In the genomic region with DNA sequence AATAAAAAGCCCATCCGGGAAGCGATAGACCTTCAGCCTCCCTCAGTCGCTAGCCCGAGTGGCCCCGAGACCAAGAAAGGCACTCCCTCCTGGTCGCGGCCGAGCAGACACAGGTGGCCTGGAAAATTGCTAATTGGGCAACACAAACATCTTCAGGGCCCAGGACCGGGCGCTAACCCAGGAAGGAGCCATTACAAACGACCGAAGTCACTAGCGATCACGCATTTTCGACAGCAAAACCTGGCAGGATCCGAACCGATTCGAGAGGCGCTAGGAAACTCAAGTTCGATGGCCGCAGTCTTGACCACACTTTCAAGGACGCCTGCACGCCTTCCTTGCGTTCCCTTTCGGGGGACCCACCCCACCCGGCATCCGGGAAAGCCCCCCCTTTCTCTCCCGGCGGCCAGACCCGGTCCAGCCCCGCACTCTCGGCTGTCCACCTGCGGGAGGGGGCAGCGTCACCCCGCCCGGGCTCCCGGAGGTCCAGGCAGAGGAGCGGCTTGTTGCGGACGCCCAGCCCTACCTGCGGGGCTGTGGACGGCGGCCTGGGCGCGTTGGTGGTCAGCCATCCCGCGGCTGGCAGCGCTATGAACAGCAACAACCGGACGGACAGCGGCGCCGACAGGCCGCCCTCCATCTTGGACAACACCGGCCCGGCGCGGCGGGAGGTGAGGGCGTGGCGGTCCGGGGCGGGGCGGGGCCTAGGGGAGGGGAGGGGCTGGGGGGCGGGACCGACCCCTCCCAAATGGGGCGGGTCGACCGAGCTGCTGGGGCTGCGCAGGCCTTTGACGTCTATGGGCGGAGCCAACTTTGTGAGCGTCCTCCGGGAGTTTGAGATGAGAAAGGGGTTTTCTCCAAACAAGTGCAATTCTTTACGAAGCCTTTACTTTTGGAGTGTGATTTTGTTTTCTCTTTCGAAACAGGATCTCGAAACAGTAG, we compare ENCODE assay signal across 8 mouse cellular contexts. TPM values are rescaled to one million over a fixed set of nuclear protein-coding genes. Genes with fewer than 3 reads are reported as not detected.
DNase-seq lines count a peak whose midpoint lies in the region; ATAC-seq and TF ChIP-seq lines count a peak whose summit lies in the region.

No protein-coding gene starts in this region.

- under 1% methylated on average over 62 of the region's 77 CpGs for WGBS in hindbrain, embryonic 12.5 days
- WGBS in lung, postnatal 0 days, result 0% methylated on average over 59 of the region's 77 CpGs

- H3K36me3 ChIP-seq in hindbrain, embryonic 12.5 days, result peaks cover 4% of the 10 kb centered on the region
- H3K36me3 ChIP-seq in lung, postnatal 0 days (ENCODE audit: insufficient read depth, low read length), result 0 out of 2 replicates have a peak, but pooled peaks cover 15% of the 10 kb centered on the region

- H3K27me3 ChIP-seq in hindbrain, embryonic 12.5 days, result no peaks in the 10 kb centered on the region
- H3K27me3 ChIP-seq in lung, postnatal 0 days (replicated peaks; ENCODE audit: insufficient read depth, low read length), result no peaks in the 10 kb centered on the region

- TF ChIP-seq CTCF in lung, postnatal 0 days (IDR thresholded peaks at IDR 0.05), result 0 out of 2 replicates have a peak, but pooled peaks have one; percentile 1

- peak overlapping the region; percentile 94 for H3K4me3 ChIP-seq in hindbrain, embryonic 12.5 days
- peak overlapping the region; percentile 99 for H3K4me3 ChIP-seq in lung, postnatal 0 days (ENCODE audit: low read depth, low read length)

- H3K4me1 ChIP-seq in hindbrain, embryonic 12.5 days, result 0 out of 2 replicates have a peak, but pooled peaks cover 4% of the 10 kb centered on the region
- H3K4me1 ChIP-seq in lung, postnatal 0 days (ENCODE audit: insufficient read depth, low read depth, low read length), result no peaks in the 10 kb centered on the region

- ATAC-seq in hindbrain, embryonic 12.5 days (ENCODE audit: low FRiP score), result peak; percentile 93
- ATAC-seq in lung, postnatal 0 days, result peak; percentile 98

- H3K9me3 ChIP-seq in hindbrain, embryonic 12.5 days (replicated peaks), result no peaks in the 10 kb centered on the region
- no peaks in the 10 kb centered on the region for H3K9me3 ChIP-seq in lung, postnatal 0 days (ENCODE audit: low read length)

- H3K9ac ChIP-seq in hindbrain, embryonic 12.5 days, result peak overlapping the region; percentile 84
- peak overlapping the region; percentile 80 for H3K9ac ChIP-seq in lung, postnatal 0 days (replicated peaks; ENCODE audit: low read depth)

- H3K4me2 ChIP-seq in hindbrain, embryonic 12.5 days (replicated peaks), result peak overlapping the region; percentile 67
- peak overlapping the region; percentile 64 for H3K4me2 ChIP-seq in lung, postnatal 0 days (replicated peaks; ENCODE audit: low read depth, low read length)

- H3K27ac ChIP-seq in hindbrain, embryonic 12.5 days, result peak overlapping the region; percentile 76
- peak overlapping the region; percentile 88 for H3K27ac ChIP-seq in lung, postnatal 0 days (ENCODE audit: low read length)

- no peak for TF ChIP-seq EP300 in lung, postnatal 0 days (IDR thresholded peaks at IDR 0.05)

- DNase-seq in NIH3T3 (ENCODE audit: low read depth), result peak; percentile 96
- DNase-seq in cerebellum, adult 9-11 months, result peak; percentile 87
- DNase-seq in frontal cortex, postnatal 10 days (ENCODE audit: low spot score in 2 of 2), result peak; percentile 67 to 83
- peak; percentile 77 to 87 for DNase-seq in layer of hippocampus, postnatal 10 days (ENCODE audit: low spot score in 2 of 2)
- peak; percentile 94 for DNase-seq in lung, postnatal 0 days (ENCODE audit: low spot score)
- peak; percentile 67 for DNase-seq in ovary, postnatal 10 days (ENCODE audit: low spot score)
- DNase-seq in thymus, postnatal 0 days (ENCODE audit: low spot score), result peak; percentile 91

RNA-seq across cellular contexts. Expression of gene Ginm1, which starts 12.1 kb away (rescaled TPM):
- 61.2 and 61.3 TPM in 2 replicates for polyA plus RNA-seq in hindbrain, embryonic 12.5 days (2016; fragmentation: Nextera tagmentation; extraction: Ambion mirVana)
- total RNA-seq in layer of hippocampus, postnatal 10 days (2021), result 10 to 100 TPM; 25.6 to 26.0 TPM
- 167 TPM in 2 replicates for polyA plus RNA-seq in lung, postnatal 0 days (2015; fragmentation: Nextera tagmentation; extraction: Ambion mirVana)
- polyA plus RNA-seq in thymus, postnatal 0 days (2015; fragmentation: Nextera tagmentation; extraction: Ambion mirVana), result 58.0 and 67.5 TPM in 2 replicates

RNA-seq across cellular contexts. Expression of gene Ppil4, which starts 12.2 kb away (rescaled TPM):
- 47.7 and 51.7 TPM in 2 replicates for polyA plus RNA-seq in hindbrain, embryonic 12.5 days (2016; fragmentation: Nextera tagmentation; extraction: Ambion mirVana)
- 10 to 100 TPM; 34.0 to 38.9 TPM for total RNA-seq in layer of hippocampus, postnatal 10 days (2021)
- polyA plus RNA-seq in lung, postnatal 0 days (2015; fragmentation: Nextera tagmentation; extraction: Ambion mirVana), result 30.5 and 30.6 TPM in 2 replicates
- polyA plus RNA-seq in thymus, postnatal 0 days (2015; fragmentation: Nextera tagmentation; extraction: Ambion mirVana), result 49.8 and 52.5 TPM in 2 replicates

RNA-seq across cellular contexts. Expression of gene Zc3h12d, which starts 51.8 kb away (rescaled TPM):
- 0.19 and 0.25 TPM in 2 replicates for polyA plus RNA-seq in hindbrain, embryonic 12.5 days (2016; fragmentation: Nextera tagmentation; extraction: Ambion mirVana)
- total RNA-seq in layer of hippocampus, postnatal 10 days (2021), result under 1 TPM; 0.16 to 0.22 TPM
- 0.39 and 0.40 TPM in 2 replicates for polyA plus RNA-seq in lung, postnatal 0 days (2015; fragmentation: Nextera tagmentation; extraction: Ambion mirVana)
- 2.4 and 2.5 TPM in 2 replicates for polyA plus RNA-seq in thymus, postnatal 0 days (2015; fragmentation: Nextera tagmentation; extraction: Ambion mirVana)

RNA-seq across cellular contexts. Expression of gene Katna1, which starts 54.7 kb away (rescaled TPM):
- polyA plus RNA-seq in hindbrain, embryonic 12.5 days (2016; fragmentation: Nextera tagmentation; extraction: Ambion mirVana), result 48.2 and 51.5 TPM in 2 replicates
- 10 to 100 TPM; 14.9 to 15.1 TPM for total RNA-seq in layer of hippocampus, postnatal 10 days (2021)
- 30.6 and 33.6 TPM in 2 replicates for polyA plus RNA-seq in lung, postnatal 0 days (2015; fragmentation: Nextera tagmentation; extraction: Ambion mirVana)
- polyA plus RNA-seq in thymus, postnatal 0 days (2015; fragmentation: Nextera tagmentation; extraction: Ambion mirVana), result 67.4 and 74.0 TPM in 2 replicates

Comparison
In these comparisons a context has a peak if more than half of its experiments do, and no peak if none do; other contexts are left out.
1. Peak in every context shown above with its lines: DNase-seq, ATAC-seq, H3K4me3 ChIP-seq and H3K27ac ChIP-seq.